Mouse (Mus musculus): Measurements from ENCODE around the gene Sox5.

GRCm38 (mm10) chr6:144429276-144429675 is 352.5 kb downstream of the Sox5 start:
- TF ChIP-seq EP300 (IDR thresholded peaks at IDR 0.05; ENCODE audit: low read depth): no peak
- no peak for TF ChIP-seq CTCF (IDR thresholded peaks at IDR 0.05; ENCODE audit: low read depth)

Data from heart, postnatal 0 days (tissue).